Mouse (Mus musculus): Measurements from ENCODE around the gene Cpb2. TPM values are rescaled to one million over a fixed set of nuclear protein-coding genes. Genes with fewer than 3 reads are reported as not detected.

Gene Cpb2
- total and polyA plus RNA-seq, 3 experiments = not detected

DNA sequence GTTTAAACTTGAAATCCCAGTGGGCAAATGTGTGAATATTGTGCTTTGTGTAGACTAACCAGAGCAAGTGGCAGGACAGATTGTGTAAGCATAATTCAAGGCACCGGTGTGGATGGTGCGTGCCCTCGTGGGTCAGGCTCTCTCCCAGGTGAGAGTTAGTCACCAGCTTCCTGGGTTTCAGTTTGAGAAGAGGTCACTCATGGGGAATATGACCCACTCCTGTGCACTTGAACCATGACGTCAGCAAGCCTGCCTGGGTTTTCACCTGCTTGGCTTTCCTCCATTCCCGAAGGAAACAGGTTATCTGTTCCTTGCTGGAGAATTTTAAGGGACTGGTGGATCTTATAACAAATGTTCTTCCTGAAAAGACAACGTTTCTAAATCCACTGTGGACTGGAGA lies 19.7 kb upstream of the Cpb2 start:
- TF ChIP-seq USF1 (IDR thresholded peaks at IDR 0.05; ENCODE audit: low read depth, low read length) = no peak
- no peak for TF ChIP-seq SIN3A (IDR thresholded peaks at IDR 0.05; ENCODE audit: low read length)
- TF ChIP-seq ZNF384 (IDR thresholded peaks at IDR 0.05; ENCODE audit: low read depth, low read length) = no peak
- Histone ChIP-seq H3K27ac (ENCODE audit: control insufficient read depth, low read depth, low read length) (no peak overlapping the region), H3K4me1 (ENCODE audit: control insufficient read depth in 1 of 2, insufficient read depth in 2 of 2, low read length in 2 of 2) (no peaks in the 10 kb centered on the region; a peak in 1 of 4 replicates), H3K9me3 (replicated peaks; ENCODE audit: insufficient read depth, low read length) (no peaks in the 10 kb centered on the region), H3K4me3 (ENCODE audit: control insufficient read depth in 1 of 2, insufficient read depth in 1 of 2, low read depth in 2 of 2, low read length in 2 of 2) (no peak overlapping the region), H3K27me3 (ENCODE audit: control insufficient read depth in 1 of 2, insufficient read depth in 2 of 2, low read length in 2 of 2) (no peaks in the 10 kb centered on the region), H3K9ac (ENCODE audit: control insufficient read depth, low read depth, low read length, poor library complexity, severe bottlenecking) (no peak overlapping the region), H3K36me3 (ENCODE audit: control insufficient read depth in 1 of 2, insufficient read depth in 2 of 2, low read length in 2 of 2) (peaks cover 0 to 1% of the 10 kb centered on the region in 2 experiments; a peak in 2 of 4 replicates), H3K79me2 (ENCODE audit: control insufficient read depth, insufficient read depth, low read length, poor library complexity) (no peaks in the 10 kb centered on the region)
- no peak for DNase-seq (ENCODE audit: low read depth, low spot score)

DNA sequence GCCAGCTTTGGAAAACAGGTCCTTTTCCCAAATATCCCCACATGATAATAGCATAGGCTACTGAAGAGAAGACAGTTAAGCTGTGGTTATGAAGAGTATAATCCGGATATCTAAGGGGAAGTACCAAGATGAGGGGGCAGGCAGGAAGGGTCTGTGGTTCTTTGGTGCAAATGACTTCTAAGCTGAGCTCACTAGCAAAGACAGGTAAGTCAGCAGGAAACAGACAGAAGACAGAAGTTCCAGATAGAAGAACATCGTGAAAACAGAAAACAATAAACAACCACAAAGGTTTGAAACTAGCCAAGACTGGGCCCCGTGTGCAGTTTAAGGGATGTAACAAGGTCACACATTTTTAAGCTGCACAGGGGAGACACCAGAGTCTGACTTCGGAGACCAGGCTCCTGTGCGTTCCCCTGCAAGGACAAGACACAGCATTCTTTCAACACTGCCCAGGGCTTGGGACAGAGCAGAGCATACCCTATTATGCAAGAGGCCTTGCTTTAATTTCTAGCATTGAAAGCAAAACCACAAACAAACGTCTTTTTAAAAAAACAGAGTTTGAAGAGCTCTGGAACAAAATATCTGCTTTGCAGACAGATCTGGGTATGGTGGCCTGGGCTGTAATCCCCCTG lies 14.5 kb upstream of the Cpb2 start:
- Histone ChIP-seq H3K9me3 (replicated peaks; ENCODE audit: insufficient read depth, low read length) (no peaks in the 10 kb centered on the region), H3K4me1 (ENCODE audit: control insufficient read depth in 1 of 2, insufficient read depth in 2 of 2, low read length in 2 of 2) (no peaks in the 10 kb centered on the region; a peak in 1 of 4 replicates), H3K9ac (ENCODE audit: control insufficient read depth, low read depth, low read length, poor library complexity, severe bottlenecking) (no peak overlapping the region), H3K27ac (ENCODE audit: control insufficient read depth, low read depth, low read length) (no peak overlapping the region), H3K36me3 (ENCODE audit: control insufficient read depth in 1 of 2, insufficient read depth in 2 of 2, low read length in 2 of 2) (peaks cover 0 to 1% of the 10 kb centered on the region in 2 experiments; a peak in 2 of 4 replicates), H3K4me3 (ENCODE audit: control insufficient read depth in 1 of 2, insufficient read depth in 1 of 2, low read depth in 2 of 2, low read length in 2 of 2) (no peak overlapping the region), H3K27me3 (ENCODE audit: control insufficient read depth in 1 of 2, insufficient read depth in 2 of 2, low read length in 2 of 2) (no peaks in the 10 kb centered on the region), H3K79me2 (ENCODE audit: control insufficient read depth, insufficient read depth, low read length, poor library complexity) (no peaks in the 10 kb centered on the region)
- peak; percentile 16 for DNase-seq (ENCODE audit: low read depth, low spot score)
- TF ChIP-seq USF1 (IDR thresholded peaks at IDR 0.05; ENCODE audit: low read depth, low read length) = no peak
- TF ChIP-seq ZC3H11A (IDR thresholded peaks at IDR 0.05; ENCODE audit: low read depth, low read length) = no peak
- TF ChIP-seq CTCF (IDR thresholded peaks at IDR 0.05 in 2 of 3, conservative IDR thresholded peaks at IDR 0.05 in 1 of 3; ENCODE audit: control insufficient read depth in 1 of 3, insufficient read depth in 1 of 3, low read depth in 2 of 3, low read length in 3 of 3, poor library complexity in 1 of 3, severe bottlenecking in 1 of 3) = no peak
- TF ChIP-seq NELFE (IDR thresholded peaks at IDR 0.05; ENCODE audit: low read depth, low read length) = no peak
- no peak for TF ChIP-seq GABPA (IDR thresholded peaks at IDR 0.05; ENCODE audit: low read depth, low read length)
- TF ChIP-seq ZKSCAN1 (IDR thresholded peaks at IDR 0.05; ENCODE audit: low read depth, low read length) = no peak
- no peak for TF ChIP-seq POLR2AphosphoS5 (IDR thresholded peaks at IDR 0.05; ENCODE audit: borderline replicate concordance, low read depth, low read length)
- no peak for TF ChIP-seq TBP (IDR thresholded peaks at IDR 0.05; ENCODE audit: low read depth, low read length)
- no peak for TF ChIP-seq CHD2 (IDR thresholded peaks at IDR 0.05; ENCODE audit: low read length)
- no peak for TF ChIP-seq KAT2A (conservative IDR thresholded peaks at IDR 0.05; ENCODE audit: low read depth, low read length)
- no peak for TF ChIP-seq MYC (IDR thresholded peaks at IDR 0.05; ENCODE audit: low read depth, low read length)
- TF ChIP-seq RAD21 (IDR thresholded peaks at IDR 0.05; ENCODE audit: low read depth, low read length) = no peak
- no peak for TF ChIP-seq USF2 (IDR thresholded peaks at IDR 0.05; ENCODE audit: borderline replicate concordance in 1 of 2, insufficient read depth in 1 of 2, low read depth in 1 of 2, low read length in 2 of 2)
- no peak for TF ChIP-seq TCF12 (IDR thresholded peaks at IDR 0.05; ENCODE audit: low read depth, low read length)
- TF ChIP-seq POLR2A (IDR thresholded peaks at IDR 0.05; ENCODE audit: control insufficient read depth in 1 of 2, insufficient read depth in 1 of 2, low read depth in 1 of 2, low read length in 2 of 2, poor library complexity in 1 of 2) = no peak
- TF ChIP-seq SIN3A (IDR thresholded peaks at IDR 0.05; ENCODE audit: low read length) = no peak
- TF ChIP-seq RCOR1 (IDR thresholded peaks at IDR 0.05; ENCODE audit: low read depth, low read length) = no peak
